Mouse (Mus musculus) thymus, adult 2 months (tissue): ENCODE measurements around the gene Cd3e.

ENCODE experiments used
- CTCF ChIP-seq: fragments of 200-500 bp; IDR thresholded peaks from 2 replicates; pipeline ENCODE4 v1.5.1; 2012; ENCODE audit warnings: mild to moderate bottlenecking, control low read depth, low read length, moderate library complexity, borderline replicate concordance; ENCODE audit not compliant: control insufficient read depth, poor library complexity, insufficient read depth; ENCODE audit errors: extremely low read depth
- POLR2A ChIP-seq: fragments of 200-500 bp; IDR thresholded peaks from 2 replicates; pipeline ENCODE4 v1.6.1; 2012; ENCODE audit warnings: mild to moderate bottlenecking, low read length, control low read depth, moderate library complexity; ENCODE audit not compliant: control insufficient read depth, poor library complexity, insufficient read depth; ENCODE audit errors: extremely low read depth

DNA sequence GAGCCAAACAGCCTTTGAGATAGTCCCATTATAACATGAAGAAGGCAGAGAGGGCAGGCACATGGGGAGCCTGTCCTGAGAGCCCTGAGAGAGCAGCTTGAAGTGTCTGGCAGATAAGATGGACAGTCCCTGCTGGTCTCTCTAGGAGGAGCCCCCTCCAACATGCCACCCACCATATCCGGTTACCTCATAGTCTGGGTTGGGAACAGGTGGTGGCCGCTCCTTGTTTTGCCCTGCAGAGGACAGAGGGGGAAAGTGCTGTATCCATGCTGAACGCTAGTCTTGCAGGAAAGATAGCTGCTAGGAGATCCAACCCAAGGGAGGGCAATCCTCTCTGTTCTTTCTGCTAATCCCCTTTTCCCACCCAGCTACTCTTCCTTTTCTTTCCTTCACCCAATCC is 9.2 kb downstream of the Cd3e start:
- TF ChIP-seq POLR2A (no peak), CTCF (no peak)
